13 mouse cellular contexts compared by ENCODE assay signal in genomic region chr13:111394341-111394740, GRCm38 (mm10).
DNase-seq lines count a peak whose midpoint lies in the region; ATAC-seq and TF ChIP-seq lines count a peak whose summit lies in the region.
"Had no signal": no experiment of that assay in that cellular context is flagged by ENCODE, and none has a peak within 500 bp of the region (broad histone marks: within the 10 kb centered on the region; RNA-seq: fewer than 3 reads in every experiment).

No protein-coding gene starts in this region.

- 78% methylated on average over 8 of the region's 8 CpGs for WGBS in intestine, embryonic 16.5 days
- 70% methylated on average over 8 of the region's 8 CpGs for WGBS in liver, embryonic 12.5 days (ENCODE audit: insufficient replicate concordance)

- TF ChIP-seq POLR2A in cortical plate, adult 2 months (IDR thresholded peaks at IDR 0.05; ENCODE audit: extremely low read depth, insufficient read depth, low read length): 0 out of 2 replicates have a peak, but pooled peaks have one; percentile 24

- H3K9me3 ChIP-seq in intestine, embryonic 16.5 days (ENCODE audit: control insufficient read depth, low read length): no peaks in the 10 kb centered on the region
- H3K9me3 ChIP-seq in liver, embryonic 12.5 days (replicated peaks): no peaks in the 10 kb centered on the region
- H3K9me3 ChIP-seq: neural tube, embryonic 15.5 days had no signal

- no peak for TF ChIP-seq CTCF in layer of hippocampus, adult 2 months (conservative IDR thresholded peaks at IDR 0.05)
- TF ChIP-seq CTCF in cortical plate, adult 2 months (IDR thresholded peaks at IDR 0.05; ENCODE audit: extremely low read depth, insufficient read depth, low read length): no peak

- H3K27me3 ChIP-seq in intestine, embryonic 16.5 days (replicated peaks; ENCODE audit: control insufficient read depth, insufficient read depth, low read length): no peaks in the 10 kb centered on the region
- H3K27me3 ChIP-seq in liver, embryonic 12.5 days (replicated peaks): no peaks in the 10 kb centered on the region
- H3K27me3 ChIP-seq: neural tube, embryonic 15.5 days had no signal

- H3K4me3 ChIP-seq in layer of hippocampus, adult 2 months: no peak overlapping the region
- H3K4me3 ChIP-seq in cortical plate, adult 2 months (ENCODE audit: insufficient read depth, low read length): no peak overlapping the region
- H3K4me3 ChIP-seq in intestine, embryonic 16.5 days (ENCODE audit: low read length): no peak overlapping the region
- no peak overlapping the region for H3K4me3 ChIP-seq in liver, embryonic 12.5 days
- H3K4me3 ChIP-seq: neural tube, embryonic 15.5 days had no signal

- peaks cover 2% of the 10 kb centered on the region; the same call in 1 of the 2 replicates for H3K4me1 ChIP-seq in cortical plate, adult 2 months (ENCODE audit: control insufficient read depth, insufficient read depth, low read length)
- H3K4me1 ChIP-seq in intestine, embryonic 16.5 days (ENCODE audit: control insufficient read depth, insufficient read depth, low read length): peaks cover 15% of the 10 kb centered on the region
- H3K4me1 ChIP-seq in liver, embryonic 12.5 days: peaks cover 13% of the 10 kb centered on the region; the same call in 1 of the 2 replicates
- H3K4me1 ChIP-seq: neural tube, embryonic 15.5 days had no signal

- peak in 1 of 2 experiments; percentile 43 for DNase-seq in layer of hippocampus, adult 2 months (ENCODE audit: low spot score in 2 of 2)
- DNase-seq in layer of hippocampus, adult 8-10 months (ENCODE audit: low spot score in 2 of 2): no peak
- DNase-seq in right cerebral cortex, postnatal 10 days (ENCODE audit: low spot score in 2 of 2): peak; percentile 55 to 59
- DNase-seq in gastrocnemius, adult 8-10 months (ENCODE audit: low spot score in 2 of 2): no peak
- DNase-seq in kidney, adult 18-20 months: no peak
- DNase-seq: heart, postnatal 10 days; liver had no signal

- no peak overlapping the region for H3K9ac ChIP-seq in intestine, embryonic 16.5 days (ENCODE audit: low read depth, low read length)
- H3K9ac ChIP-seq in liver, embryonic 12.5 days: no peak overlapping the region
- H3K9ac ChIP-seq: neural tube, embryonic 15.5 days had no signal

- H3K4me2 ChIP-seq in intestine, embryonic 16.5 days (ENCODE audit: low read depth, low read length): no peak overlapping the region
- no peak overlapping the region for H3K4me2 ChIP-seq in liver, embryonic 12.5 days
- H3K4me2 ChIP-seq: neural tube, embryonic 15.5 days had no signal

- H3K27ac ChIP-seq in layer of hippocampus, adult 2 months: peak overlapping the region; percentile 78
- H3K27ac ChIP-seq in cortical plate, adult 2 months (ENCODE audit: insufficient read depth, low read length): peak overlapping the region; percentile 18
- peak overlapping the region; percentile 23 for H3K27ac ChIP-seq in intestine, embryonic 16.5 days (ENCODE audit: low read length)
- no peak overlapping the region for H3K27ac ChIP-seq in liver, embryonic 12.5 days
- H3K27ac ChIP-seq: macrophage; neural tube, embryonic 15.5 days had no signal

- no peaks in the 10 kb centered on the region for H3K36me3 ChIP-seq in intestine, embryonic 16.5 days (ENCODE audit: control insufficient read depth, insufficient read depth, low read length)
- H3K36me3 ChIP-seq in liver, embryonic 12.5 days: no peaks in the 10 kb centered on the region
- H3K36me3 ChIP-seq: neural tube, embryonic 15.5 days had no signal

- ATAC-seq in intestine, embryonic 16.5 days: no peak
- no peak for ATAC-seq in liver, embryonic 12.5 days
- ATAC-seq: forebrain, embryonic 14.5 days had no signal

Comparison
In these comparisons a context has a peak if more than half of its experiments do, and no peak if none do; other contexts are left out.
1. DNase-seq: peak in right cerebral cortex, postnatal 10 days (2 of 2); none in layer of hippocampus, adult 8-10 months (0 of 2), gastrocnemius, adult 8-10 months (0 of 2) and kidney, adult 18-20 months (single experiment).